Mouse (Mus musculus): ENCODE measurements around the gene Neil1.

Neil1 gene

DNA sequence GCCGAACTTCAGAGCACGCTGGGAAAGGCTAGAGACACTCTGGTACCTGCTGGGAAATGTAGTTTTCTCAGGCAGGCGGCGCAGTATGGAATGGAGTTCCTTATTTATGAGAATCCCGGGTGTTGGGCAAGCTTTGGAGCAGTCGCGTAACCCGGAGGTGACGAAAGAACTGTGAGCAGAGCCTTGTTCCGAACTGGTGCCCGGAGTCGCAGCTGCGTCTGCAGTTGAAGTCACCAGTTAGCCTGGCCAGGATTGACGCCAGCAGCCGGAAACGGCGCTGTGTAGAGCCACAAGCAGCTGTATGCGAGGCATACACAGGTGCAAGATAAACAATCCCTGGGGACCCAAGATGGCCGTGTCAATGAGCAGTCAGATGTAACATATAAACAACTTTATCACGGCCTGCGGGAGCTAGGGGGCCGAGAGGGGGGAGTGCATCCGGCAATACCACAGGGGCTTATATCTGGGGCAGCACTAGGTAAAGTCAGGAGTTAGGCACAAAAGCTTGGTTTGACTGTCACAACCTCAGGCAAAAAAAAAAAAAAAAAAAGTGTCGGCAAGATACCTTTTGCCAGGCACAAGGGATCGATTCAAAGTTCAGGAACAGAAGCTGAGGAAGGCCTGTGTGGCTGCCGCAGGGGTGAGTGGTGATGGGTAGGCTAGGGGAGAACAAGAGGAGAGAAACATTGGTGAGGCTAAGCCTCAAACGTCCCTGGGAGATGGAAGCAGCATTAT lies at the start of gene Neil1:
Gene Neil1, minus strand, starts transcription at position 162 of the 735 bp plus-strand sequence.
- DNase-seq (ENCODE audit: low spot score in 2 of 2): peak; percentile 83 to 90

- DNase-seq (ENCODE audit: low spot score in 2 of 2): no peak
Observed at GRCm38 (mm10) chr9:57197414-57197813, 49.3 kb upstream of the Neil1 start.

DNA sequence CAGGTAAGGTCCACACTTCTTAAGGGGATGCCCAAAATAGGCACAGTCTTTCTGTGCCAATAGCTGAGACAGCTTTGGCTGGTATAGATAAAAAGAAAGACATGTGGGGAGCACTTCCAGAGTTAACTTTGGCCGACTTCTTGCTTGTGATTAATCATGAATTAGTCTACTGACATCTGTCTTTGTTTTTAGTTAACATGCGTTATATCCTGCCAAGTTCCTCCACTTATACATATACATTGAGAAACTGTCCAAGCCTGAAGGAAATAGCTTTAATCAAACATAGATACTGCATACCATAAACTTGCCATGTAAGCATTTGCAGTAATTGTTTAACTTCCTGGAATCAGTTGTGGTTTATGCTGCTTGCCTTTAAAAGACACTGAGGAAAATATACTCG lies 48.6 kb upstream of the Neil1 start:
- DNase-seq (ENCODE audit: low spot score in 2 of 2): no peak

DNA sequence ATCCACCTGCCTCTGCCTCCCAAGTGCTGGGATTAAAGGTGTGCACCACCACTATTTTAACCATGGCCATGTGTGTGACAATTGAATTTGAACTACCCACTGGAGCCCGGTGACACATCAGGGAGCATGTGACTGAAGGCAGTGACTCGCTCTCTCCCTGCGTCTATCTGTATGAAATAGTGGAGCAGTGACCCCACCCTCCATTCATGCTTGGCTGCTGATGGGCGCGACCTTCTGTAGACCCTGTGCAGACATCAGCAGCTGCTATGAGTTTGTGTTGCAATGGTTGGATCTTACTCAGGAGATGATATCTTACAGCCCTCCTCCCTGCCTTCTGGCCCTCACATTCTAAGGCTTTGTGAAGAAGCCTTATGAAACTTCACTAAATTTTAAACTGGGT lies 20.3 kb upstream of the Neil1 start:
- no peak for DNase-seq (ENCODE audit: low spot score in 2 of 2)

DNA sequence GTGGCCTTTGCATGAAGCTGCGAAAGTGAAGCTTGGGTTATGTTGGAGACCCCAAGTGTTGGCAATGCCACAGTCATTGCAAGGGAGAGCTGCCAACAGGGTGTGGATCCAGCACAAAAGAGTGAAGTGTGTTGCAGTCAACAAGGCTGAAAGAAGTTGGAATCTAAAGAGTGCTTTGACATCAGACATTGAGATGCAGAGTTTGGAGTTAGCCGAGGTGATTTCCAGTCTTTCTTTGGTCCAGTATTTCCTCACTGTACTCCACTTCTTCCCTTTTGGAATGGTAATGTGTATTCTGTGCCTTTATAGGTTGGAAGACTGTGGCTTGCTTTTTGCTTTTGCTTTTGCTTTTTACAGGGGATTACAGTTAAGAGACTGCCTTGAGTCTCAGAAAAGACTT lies 18.1 kb upstream of the Neil1 start:
- no peak for DNase-seq (ENCODE audit: low spot score in 2 of 2)

- DNase-seq (ENCODE audit: low spot score in 2 of 2): no peak
Observed at GRCm38 (mm10) chr9:57163137-57163536, 15.0 kb upstream of the Neil1 start.

GRCm38 (mm10) chr9:57162496-57162895 lies 14.4 kb upstream of the Neil1 start:
- no peak for DNase-seq (ENCODE audit: low spot score in 2 of 2)

DNA sequence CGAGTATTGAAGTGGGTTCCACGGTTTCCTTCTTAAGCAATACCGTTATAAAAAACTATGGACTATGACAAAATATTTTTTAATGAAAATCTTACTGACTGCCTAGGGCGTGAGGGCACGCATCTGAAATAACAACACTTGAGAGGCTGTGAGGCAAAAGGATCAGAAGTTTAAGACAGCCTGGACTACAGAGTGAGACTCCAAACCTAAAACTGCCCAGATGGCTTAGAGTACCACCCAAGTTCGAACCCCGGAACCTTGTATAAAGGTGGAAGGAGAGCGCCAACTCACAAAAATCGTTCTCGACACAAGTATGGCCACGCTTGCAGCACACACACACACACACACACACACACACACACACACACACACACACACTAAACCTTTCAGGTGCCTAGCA lies 10.4 kb upstream of the Neil1 start:
- no peak for DNase-seq (ENCODE audit: low spot score in 2 of 2)

DNA sequence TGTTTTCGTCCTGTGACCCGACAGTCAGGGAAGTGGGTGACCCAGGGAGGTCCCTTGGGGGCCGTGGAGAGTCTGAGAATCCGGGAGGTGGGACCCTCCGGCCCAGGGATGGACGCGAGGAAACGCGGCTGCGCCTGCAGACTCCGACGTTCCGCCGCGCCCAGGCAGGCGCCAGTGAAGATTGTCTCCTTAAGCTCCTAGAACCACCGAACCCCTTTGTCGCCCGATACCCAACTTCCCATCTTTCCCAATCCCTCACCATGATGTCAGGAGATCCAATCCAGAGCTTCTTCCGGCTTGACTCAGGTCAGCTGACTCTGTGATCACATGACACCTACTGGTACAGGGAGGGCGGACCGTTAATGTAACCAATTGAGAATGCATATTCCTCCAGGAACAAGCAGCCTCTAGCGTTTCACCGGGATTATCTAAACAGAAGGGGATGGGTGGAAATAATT lies 9.9 kb upstream of the Neil1 start, which contains the start of gene Commd4:
Gene Commd4, minus strand, starts transcription at position 319 of the 458 bp plus-strand sequence.
- DNase-seq (ENCODE audit: low spot score in 2 of 2): peak; percentile 85 to 89

DNA sequence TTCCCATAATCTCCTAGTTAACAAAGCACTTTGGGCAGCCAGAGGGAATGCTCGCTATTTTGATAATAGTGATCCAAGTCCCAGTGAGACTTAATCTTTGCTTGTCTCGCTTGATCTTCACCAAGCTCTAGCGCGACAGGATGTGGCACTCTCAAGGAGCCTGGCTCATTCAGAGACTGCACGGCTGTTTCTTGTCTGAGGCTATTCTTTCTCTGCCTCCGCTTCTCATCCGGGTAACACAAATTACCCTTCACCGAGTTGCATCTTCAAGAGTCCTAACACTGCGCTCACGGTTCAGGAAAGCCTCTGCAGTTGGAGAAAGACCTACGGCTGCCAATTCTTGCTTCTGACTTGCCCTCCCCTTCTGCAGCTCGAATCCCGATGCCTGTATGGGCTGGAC lies 9.4 kb upstream of the Neil1 start:
- peak; percentile 4 to 8 for DNase-seq (ENCODE audit: low spot score in 2 of 2)

- no peak for DNase-seq (ENCODE audit: low spot score in 2 of 2)
Observed at GRCm38 (mm10) chr9:57156823-57157222, 8.7 kb upstream of the Neil1 start.

DNA sequence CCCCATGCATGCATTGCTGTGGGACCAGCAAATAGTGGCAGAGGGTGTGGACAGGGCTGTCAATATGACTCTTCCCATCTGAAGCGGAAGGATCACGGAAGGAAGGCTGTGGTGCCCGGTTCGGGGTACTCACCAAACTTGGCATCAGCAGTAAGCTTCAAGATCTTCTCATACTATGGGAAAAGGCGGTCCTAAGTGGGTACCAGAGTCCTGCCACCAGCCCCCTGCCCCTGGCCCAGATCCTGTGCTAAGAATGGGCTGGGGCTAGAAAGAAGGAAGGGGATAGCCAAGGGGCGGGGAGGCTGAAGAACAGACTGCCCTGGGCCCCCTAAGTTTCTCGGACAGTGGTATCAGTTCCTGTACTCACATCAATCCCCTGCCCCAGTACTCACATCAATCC lies 8.3 kb upstream of the Neil1 start:
- DNase-seq (ENCODE audit: low spot score in 2 of 2): no peak

GRCm38 (mm10) chr9:57152331-57152730 lies 4.2 kb upstream of the Neil1 start:
- DNase-seq (ENCODE audit: low spot score in 2 of 2): no peak

DNA sequence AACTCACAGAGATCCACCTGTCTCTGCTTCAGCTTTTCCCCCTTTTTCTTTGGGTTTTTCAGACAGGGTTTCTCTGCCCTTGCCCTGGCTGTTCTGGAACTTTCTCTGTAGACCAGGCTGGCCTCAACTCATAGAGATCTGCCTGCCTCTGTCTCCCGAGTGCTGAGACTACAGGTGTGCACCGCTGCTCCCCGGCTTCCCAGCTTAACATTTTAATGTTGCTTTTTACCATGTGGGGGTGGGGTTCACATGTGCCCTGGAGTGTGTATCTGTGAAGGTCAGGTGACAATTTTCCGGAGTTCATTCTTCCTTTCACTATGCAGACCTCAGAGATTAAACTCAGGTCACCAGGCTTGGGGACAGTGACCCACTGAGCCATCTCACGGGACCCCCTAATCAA lies 2.1 kb upstream of the Neil1 start:
- no peak for DNase-seq (ENCODE audit: low spot score in 2 of 2)

GRCm38 (mm10) chr9:57149021-57149420 lies 916 bp upstream of the Neil1 start:
- no peak for DNase-seq (ENCODE audit: low spot score in 2 of 2)

- DNase-seq (ENCODE audit: low spot score in 2 of 2): peak in 1 of 2 experiments; percentile 5
Observed at GRCm38 (mm10) chr9:57147205-57148143, 631 bp downstream of the Neil1 start.

DNA sequence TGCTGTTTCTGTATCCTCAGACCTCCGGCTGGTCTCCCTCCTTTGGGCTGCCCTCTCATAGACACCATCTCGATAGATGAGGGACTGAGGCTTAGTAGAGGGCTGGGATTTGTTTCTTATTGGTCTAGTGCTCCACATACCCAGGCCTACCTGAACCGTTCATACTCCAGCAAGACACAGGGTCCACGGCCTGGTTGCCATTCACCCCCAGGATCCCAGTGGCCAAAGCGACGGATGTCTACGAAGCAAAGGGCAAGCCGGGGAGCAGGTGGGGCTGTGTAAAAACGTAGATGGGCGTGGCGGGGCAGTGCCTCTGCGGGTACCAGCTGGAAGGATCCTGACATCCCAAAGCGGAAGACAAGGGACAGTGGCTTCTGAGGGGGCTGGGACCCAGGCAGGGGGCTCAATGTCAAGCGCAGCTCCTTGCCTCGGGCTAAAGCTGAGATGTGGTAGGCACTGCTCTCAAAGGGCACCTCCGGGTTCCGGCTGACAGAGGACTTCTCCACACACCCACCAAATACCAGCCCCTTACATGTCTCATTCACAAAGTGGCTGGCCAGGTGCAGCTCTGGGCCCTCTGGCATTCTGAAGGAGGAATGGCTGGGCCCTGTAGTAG lies 1.5 kb downstream of the Neil1 start:
- DNase-seq (ENCODE audit: low spot score in 2 of 2): peak in 1 of 2 experiments; percentile 8

GRCm38 (mm10) chr9:57144830-57145229 lies 3.3 kb downstream of the Neil1 start:
- no peak for DNase-seq (ENCODE audit: low spot score in 2 of 2)

GRCm38 (mm10) chr9:57143212-57143611 lies 4.9 kb downstream of the Neil1 start:
- no peak for DNase-seq (ENCODE audit: low spot score in 2 of 2)

- DNase-seq (ENCODE audit: low spot score in 2 of 2): no peak
Observed at GRCm38 (mm10) chr9:57141417-57142353, 6.4 kb downstream of the Neil1 start.

DNA sequence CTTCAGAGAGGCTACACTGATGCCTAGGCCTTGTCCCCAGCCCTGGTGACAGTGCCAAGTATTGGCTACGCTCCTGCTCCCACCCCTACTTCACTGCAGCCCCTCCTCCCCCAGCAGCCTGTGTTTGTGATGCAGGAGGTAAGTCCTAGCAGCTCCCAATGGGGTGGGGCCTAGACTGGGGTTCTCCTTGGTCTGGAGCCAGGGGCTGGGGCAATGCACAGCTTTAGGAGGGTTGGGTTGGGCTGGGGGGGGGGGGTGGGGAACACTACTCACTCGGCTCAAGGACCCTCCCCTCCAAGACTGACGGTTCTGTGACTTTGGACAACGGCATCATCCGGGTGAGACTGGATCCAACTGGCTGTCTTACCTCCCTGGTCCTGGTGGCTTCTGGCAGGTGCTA lies 8.5 kb downstream of the Neil1 start:
- no peak for DNase-seq (ENCODE audit: low spot score in 2 of 2)

Measured in frontal cortex, postnatal 14 days (tissue).